Mouse (Mus musculus) liver, adult 2 months (tissue): ENCODE results near the gene Tmem171. TPM values are rescaled to one million over a fixed set of nuclear protein-coding genes. Genes with fewer than 3 reads are reported as not detected.

Experiments
- DNase-seq: peaks from one replicate; pipeline ENCODE4 v3.0.0-alpha.2; 2011; ENCODE audit warnings: low read depth, low spot score; ENCODE audit errors: extremely low read depth
- H3K27ac ChIP-seq: fragments of 200-500 bp; replicated peaks from 2 replicates; pipeline ENCODE4 v1.5.1; 2012; ENCODE audit warnings: low read depth, mild to moderate bottlenecking, control low read depth, inconsistent platforms, low read length; ENCODE audit not compliant: insufficient read depth
- H3K27me3 ChIP-seq: fragments of 200-500 bp; 2 replicates; pipeline ENCODE4 v1.6.1; 2012; ENCODE audit warnings: mild to moderate bottlenecking, moderate library complexity, low read length, inconsistent platforms; ENCODE audit not compliant: control insufficient read depth, insufficient read depth
- H3K36me3 ChIP-seq: fragments of 200-500 bp; 2 replicates; pipeline ENCODE4 v1.6.1; 2012; ENCODE audit warnings: low read length, inconsistent platforms; ENCODE audit not compliant: control insufficient read depth, insufficient read depth
- H3K4me1 ChIP-seq: fragments of 200-500 bp; 2 replicates; pipeline ENCODE4 v1.6.1; 2011; ENCODE audit warnings: low read length; ENCODE audit not compliant: control insufficient read depth, insufficient read depth
- H3K4me3 ChIP-seq: fragments of 200-500 bp; 2 replicates; pipeline ENCODE4 v1.5.1; 2011; ENCODE audit warnings: low read depth, mild to moderate bottlenecking, control low read depth, low read length, moderate library complexity; ENCODE audit not compliant: insufficient read depth
- H3K79me2 ChIP-seq: fragments of 200-500 bp; 2 replicates; pipeline ENCODE4 v1.6.1; 2012; ENCODE audit warnings: inconsistent platforms, mild to moderate bottlenecking, low read length, moderate library complexity; ENCODE audit not compliant: control insufficient read depth, insufficient read depth
- H3K9ac ChIP-seq: fragments of 200-500 bp; 2 replicates; pipeline ENCODE4 v1.6.1; 2012; ENCODE audit warnings: low read depth, mild to moderate bottlenecking, control low read depth, inconsistent platforms, low read length
- CTCF ChIP-seq: fragments of 200-500 bp; IDR thresholded peaks from 2 replicates; pipeline ENCODE4 v1.5.1; 2011; ENCODE audit warnings: low read depth, low read length, control low read depth
- POLR2A ChIP-seq: fragments of 200-500 bp; IDR thresholded peaks from 2 replicates; pipeline ENCODE4 v1.6.1; 2011; ENCODE audit warnings: low read length, control low read depth; ENCODE audit not compliant: insufficient read depth; ENCODE audit errors: extremely low read depth
- WGBS: fragments of 180-500 bp; shearing (Covaris S2); methylation state at CpG from one replicate; pipeline ENCODE4 v1.1.7; 2018; 5-methylcytosine and 5-hydroxymethylcytosine counted together
- polyA plus RNA-seq: library from polyadenylated mRNA; depleted of rRNA; stranded (reverse); fragments of >200 nt; gene quantifications from 2 replicates; pipeline ENCODE4 v1.2.3, GENCODE M21; 2012
- total RNA-seq: library from RNA; depleted of rRNA; stranded (reverse); fragments of >200 nt; gene quantifications from 2 replicates; pipeline ENCODE4 v1.2.3, GENCODE M21; 2014

The Tmem171 gene
- total and polyA plus RNA-seq, 2 experiments, result 0.38 TPM; not detected in 1

- no peak overlapping the region for H3K4me3 ChIP-seq
- DNase-seq, result no peak
- no peaks in the 10 kb centered on the region for H3K27me3 ChIP-seq
- H3K27ac ChIP-seq, result no peak overlapping the region
- H3K4me1 ChIP-seq, result no peaks in the 10 kb centered on the region
- WGBS, result 41% methylated on average over 3 of the region's 3 CpGs
- TF ChIP-seq POLR2A (no peak), CTCF (no peak)
- H3K9ac ChIP-seq, result no peak overlapping the region
- no peaks in the 10 kb centered on the region for H3K36me3 ChIP-seq
- H3K79me2 ChIP-seq, result no peaks in the 10 kb centered on the region
Observed at GRCm38 (mm10) chr13:98667316-98667715, 27.3 kb downstream of the Tmem171 start.

GRCm38 (mm10) chr13:98665240-98665639 lies 29.4 kb downstream of the Tmem171 start:
- Histone ChIP-seq H3K4me1 (no peaks in the 10 kb centered on the region), H3K4me3 (no peak overlapping the region), H3K27ac (no peak overlapping the region), H3K79me2 (no peaks in the 10 kb centered on the region), H3K9ac (no peak overlapping the region), H3K27me3 (no peaks in the 10 kb centered on the region), H3K36me3 (no peaks in the 10 kb centered on the region)
- TF ChIP-seq CTCF, result no peak
- no peak for TF ChIP-seq POLR2A
- WGBS, result 87% methylated on average over 10 of the region's 10 CpGs
- DNase-seq, result no peak

- H3K79me2 ChIP-seq, result no peaks in the 10 kb centered on the region
- H3K9ac ChIP-seq, result no peak overlapping the region
- WGBS, result 87% methylated on average over 4 of the region's 4 CpGs
- TF ChIP-seq POLR2A (no peak), CTCF (no peak)
- H3K36me3 ChIP-seq, result no peaks in the 10 kb centered on the region
- no peak for DNase-seq
- H3K4me3 ChIP-seq, result no peak overlapping the region
- H3K4me1 ChIP-seq, result no peaks in the 10 kb centered on the region
- no peak overlapping the region for H3K27ac ChIP-seq
- no peaks in the 10 kb centered on the region for H3K27me3 ChIP-seq
Observed at GRCm38 (mm10) chr13:98662173-98662675, 32.4 kb downstream of the Tmem171 start.

- 82% methylated on average over 16 of the region's 16 CpGs for WGBS
- H3K9ac ChIP-seq, result no peak overlapping the region
- H3K4me3 ChIP-seq, result no peak overlapping the region
- H3K79me2 ChIP-seq, result no peaks in the 10 kb centered on the region
- DNase-seq, result peak; percentile 35
- no peaks in the 10 kb centered on the region for H3K27me3 ChIP-seq
- H3K4me1 ChIP-seq, result no peaks in the 10 kb centered on the region
- no peak overlapping the region for H3K27ac ChIP-seq
- H3K36me3 ChIP-seq, result no peaks in the 10 kb centered on the region
- TF ChIP-seq POLR2A (no peak), CTCF (no peak)
Observed at GRCm38 (mm10) chr13:98656034-98656471, 38.6 kb downstream of the Tmem171 start.

- Histone ChIP-seq H3K79me2 (no peaks in the 10 kb centered on the region), H3K4me3 (no peak overlapping the region), H3K36me3 (no peaks in the 10 kb centered on the region), H3K4me1 (no peaks in the 10 kb centered on the region), H3K27ac (peak overlapping the region; percentile 40), H3K9ac (no peak overlapping the region), H3K27me3 (no peaks in the 10 kb centered on the region)
- no peak for DNase-seq
- no peak for TF ChIP-seq POLR2A
- no peak for TF ChIP-seq CTCF
- 90% methylated on average over 4 of the region's 4 CpGs for WGBS
Observed at GRCm38 (mm10) chr13:98655346-98655745, 39.3 kb downstream of the Tmem171 start.

GRCm38 (mm10) chr13:98654129-98654939 lies 40.3 kb downstream of the Tmem171 start:
- TF ChIP-seq POLR2A, result no peak
- no peak for TF ChIP-seq CTCF
- Histone ChIP-seq H3K27me3 (no peaks in the 10 kb centered on the region), H3K36me3 (no peaks in the 10 kb centered on the region), H3K27ac (0 out of 2 replicates have a peak overlapping the region, but pooled peaks have one; percentile 10), H3K4me1 (no peaks in the 10 kb centered on the region), H3K4me3 (no peak overlapping the region), H3K79me2 (no peaks in the 10 kb centered on the region), H3K9ac (no peak overlapping the region)
- peak; percentile 49 for DNase-seq
- WGBS, result 87% methylated on average over 10 of the region's 10 CpGs
